Mouse (Mus musculus) megakaryocyte progenitor cell, adult 5-6 weeks (primary cell): ENCODE measurements around the gene Apoa1. TPM values are rescaled to one million over a fixed set of nuclear protein-coding genes. Genes with fewer than 3 reads are reported as not detected.
A peak's percentile ranks its signal among the peaks of the same experiment; 100 is the strongest.

Source experiments
- ATAC-seq: replicated peaks from 2 replicates; pipeline ENCODE4 v1.8.0; 2016; ENCODE audit warnings: mild to moderate bottlenecking, moderate TSS enrichment, inconsistent platforms; ENCODE audit not compliant: poor library complexity
- total RNA-seq, 2 experiments: library from RNA; stranded (forward) in 1 of 2; stranded (reverse) in 1 of 2; fragments of 157-497, 149-512 nt in 1 of 2; fragments of 200-1000 nt in 1 of 2; gene quantifications; 2 replicates each; pipeline versions ENCODE4 v1.2.3 to v1.2.4; 2015 to 2017

The Apoa1 gene
- total RNA-seq (2015) (not detected in 2 replicates), total RNA-seq (2017) (not detected in 2 replicates)

DNA sequence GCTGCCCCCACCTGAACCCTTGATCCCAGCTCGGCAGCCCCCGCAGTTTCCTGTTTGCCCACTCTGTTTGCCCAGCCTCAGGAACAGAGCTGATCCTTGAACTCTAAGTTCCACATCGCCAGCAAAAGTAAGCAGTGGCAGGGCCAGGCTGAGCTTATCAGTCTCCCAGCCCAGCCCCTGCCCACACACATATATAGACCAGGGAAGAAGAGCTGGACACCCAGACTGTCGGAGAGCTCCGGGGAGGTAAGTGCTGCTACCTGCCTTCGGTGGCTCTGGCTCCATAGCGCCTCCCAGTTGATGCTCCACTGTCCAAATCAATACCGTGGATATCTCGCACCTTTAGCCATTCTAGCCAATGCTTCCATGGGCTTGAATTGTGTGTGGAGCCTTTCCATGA is at the start of gene Apoa1:
Apoa1 (plus strand) TSS at position 90 of the 400 bp plus-strand sequence.
- ATAC-seq, result no peak

DNA sequence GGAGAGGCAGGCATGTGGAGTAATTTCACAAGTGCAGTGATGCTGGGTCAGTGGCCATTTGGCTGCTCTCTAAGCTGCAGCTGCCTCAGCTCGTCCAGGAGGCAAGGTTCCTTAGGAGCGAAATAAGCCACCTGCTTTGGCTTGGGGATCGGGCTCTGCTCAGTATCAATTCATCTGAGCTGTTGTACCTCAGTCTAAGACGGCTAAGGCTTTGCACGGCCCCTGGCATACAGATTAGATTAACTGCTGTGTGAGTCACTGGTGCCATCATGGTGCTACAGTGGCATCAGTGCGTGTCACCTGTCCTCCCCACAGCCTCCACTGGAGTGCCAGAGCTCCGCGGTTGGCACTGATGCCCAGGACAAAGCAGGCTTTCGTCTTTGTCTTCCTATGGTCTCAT is 49.8 kb upstream of the Apoa1 start:
- ATAC-seq, result no peak

DNA sequence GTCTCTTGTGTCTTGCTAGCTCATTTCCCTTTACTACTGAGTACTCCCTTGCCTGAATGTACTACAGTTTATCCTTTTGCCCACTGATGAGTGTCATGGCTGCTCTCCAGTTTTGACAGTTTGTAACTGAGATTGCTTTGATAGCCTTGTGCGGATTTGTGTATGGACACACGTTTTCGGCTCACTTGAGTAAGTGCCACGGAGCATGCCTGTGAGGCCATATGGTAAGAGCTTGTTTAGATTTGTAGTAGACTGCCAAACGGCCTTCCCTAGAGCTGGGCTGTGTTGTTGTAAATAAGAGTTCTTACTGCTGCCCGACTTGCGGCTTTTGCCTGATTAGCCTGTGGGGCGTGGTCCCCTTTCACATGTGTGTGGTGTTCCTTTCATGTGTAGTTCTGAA is 47.1 kb upstream of the Apoa1 start:
- 0 out of 2 replicates have a peak, but pooled peaks have one; percentile 35 for ATAC-seq

DNA sequence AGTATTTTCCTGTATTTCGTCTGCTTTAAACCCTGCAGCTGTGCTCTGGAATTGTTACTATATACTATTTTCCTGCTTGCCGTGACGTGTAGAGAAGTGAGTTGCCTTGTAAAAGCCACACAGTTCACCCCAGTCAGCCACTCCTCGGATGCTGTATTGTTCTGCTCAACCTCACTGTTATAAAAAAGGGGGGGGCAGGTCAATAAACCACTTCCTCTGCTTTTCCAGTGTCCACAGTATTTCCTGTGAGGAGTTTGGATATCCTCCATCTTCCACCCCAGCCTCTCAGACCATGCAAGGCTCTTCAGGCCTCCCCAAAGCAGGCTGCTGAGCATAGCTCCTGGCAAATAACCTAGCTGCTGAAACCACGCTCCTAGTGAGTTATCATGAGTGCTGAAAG is 43.8 kb upstream of the Apoa1 start:
- ATAC-seq, result no peak

DNA sequence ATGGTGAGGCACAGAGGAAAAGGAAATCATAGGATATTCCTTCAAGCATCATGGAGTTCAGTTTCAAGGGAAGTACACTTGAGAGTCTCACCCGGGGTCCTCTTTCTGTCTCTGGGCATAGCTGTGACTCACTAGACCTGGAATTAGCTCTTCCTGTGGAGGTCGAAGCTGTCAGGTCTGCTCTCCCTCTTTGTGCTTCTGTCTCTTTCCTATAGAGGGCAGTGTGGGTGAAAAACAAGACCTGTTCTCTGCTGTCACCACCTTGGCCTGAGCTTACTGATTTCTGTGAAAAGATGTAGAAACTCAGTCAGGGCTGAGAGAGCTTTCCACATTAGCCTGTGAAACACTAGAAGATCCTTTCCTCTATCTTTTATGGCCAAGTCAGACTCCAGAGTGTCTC is 43.2 kb upstream of the Apoa1 start:
- peak; percentile 93 for ATAC-seq

DNA sequence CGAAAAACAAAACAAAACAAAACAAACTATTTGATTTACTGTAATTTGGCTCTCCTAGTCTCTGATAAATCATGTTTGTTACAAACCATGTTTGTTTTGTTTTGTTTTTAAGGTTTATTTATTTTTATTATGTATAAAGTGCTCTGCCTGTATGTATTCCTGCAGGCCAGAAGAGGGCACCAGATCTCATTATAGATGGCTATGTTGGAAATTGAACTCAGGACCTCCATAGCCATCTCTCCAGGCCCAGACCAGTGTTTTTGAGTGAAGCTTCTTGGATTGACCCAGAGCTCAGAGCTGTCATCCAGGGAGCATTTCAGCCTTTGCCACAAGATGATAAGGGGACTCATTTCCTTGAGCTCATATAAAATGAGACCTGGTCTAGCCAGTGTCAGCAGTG is 42.0 kb upstream of the Apoa1 start:
- ATAC-seq, result 0 out of 2 replicates have a peak, but pooled peaks have one; percentile 44

DNA sequence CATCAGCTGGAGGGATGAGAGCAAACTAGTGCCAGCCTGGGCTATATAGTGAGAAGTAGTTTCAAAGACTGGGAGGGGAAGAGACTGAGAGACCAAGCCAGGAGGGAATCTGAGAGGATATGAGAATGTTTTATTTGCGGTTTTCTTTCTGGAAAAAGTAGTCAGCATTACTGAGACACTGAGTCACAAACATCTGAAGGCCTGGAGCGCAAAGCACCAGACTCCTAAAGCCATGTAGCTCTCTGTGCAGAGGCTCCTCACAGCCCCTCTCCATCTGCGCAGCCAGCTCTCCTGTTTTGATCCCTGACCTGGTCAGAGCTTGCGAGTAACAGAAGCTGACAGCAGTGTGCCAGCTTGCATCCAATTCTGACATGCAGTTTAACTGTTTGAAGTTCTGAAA is 40.0 kb upstream of the Apoa1 start:
- ATAC-seq, result no peak

DNA sequence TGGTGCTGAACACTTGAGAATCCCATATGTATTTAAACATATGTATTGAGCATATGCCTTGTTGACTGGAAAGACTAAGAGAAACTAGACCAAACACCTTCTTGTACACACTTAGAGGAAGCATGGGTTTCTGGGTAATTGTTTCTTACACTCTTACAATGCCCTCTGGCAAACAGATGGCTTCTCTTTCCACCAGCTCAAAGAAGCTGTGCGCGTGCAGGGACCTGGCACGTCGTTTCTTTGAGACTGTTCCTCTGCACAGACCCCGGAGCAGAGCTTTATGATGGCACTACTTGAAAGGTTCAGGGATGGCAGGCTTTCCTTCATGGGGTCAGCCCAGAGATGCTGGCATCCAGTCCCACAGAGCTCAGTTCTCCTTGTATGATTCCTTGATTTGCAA is 39.4 kb upstream of the Apoa1 start:
- no peak for ATAC-seq

DNA sequence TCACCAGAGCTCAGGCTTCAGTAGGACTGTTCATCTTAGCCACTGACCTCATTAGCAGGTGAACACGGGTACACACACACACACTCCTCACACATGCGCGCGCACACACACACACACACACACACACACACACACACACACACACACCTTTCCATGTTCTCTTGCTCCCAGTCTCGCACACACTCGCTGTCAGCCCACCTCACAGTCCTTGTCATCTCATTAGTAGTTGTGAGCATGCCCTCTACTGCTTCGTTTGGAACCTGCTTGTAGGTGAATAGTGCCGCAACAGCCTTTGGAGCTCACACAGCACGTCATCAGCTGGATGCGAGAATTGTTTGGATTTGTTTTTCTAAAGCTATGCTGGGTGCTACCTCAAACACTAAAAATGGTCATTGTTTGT is 39.0 kb upstream of the Apoa1 start:
- no peak for ATAC-seq

DNA sequence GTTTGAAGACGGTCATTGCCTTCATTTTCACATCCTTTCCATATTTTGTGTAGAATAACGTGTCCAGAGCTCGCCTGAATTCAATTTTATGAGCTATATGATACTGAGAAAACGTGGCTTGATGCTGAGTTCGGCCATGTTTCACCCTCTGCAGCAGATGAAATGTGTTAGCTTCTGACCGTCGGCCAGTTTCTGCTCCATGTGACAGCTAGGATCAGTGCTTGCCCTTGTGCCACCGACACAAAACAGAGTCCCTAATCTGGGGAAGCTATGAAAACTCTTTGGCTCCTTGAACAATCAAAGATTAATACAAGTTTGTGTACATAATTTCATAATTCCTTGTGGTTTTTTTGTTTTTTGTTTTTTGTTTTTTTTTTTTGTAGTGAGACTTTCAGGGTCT is 37.1 kb upstream of the Apoa1 start:
- no peak for ATAC-seq

DNA sequence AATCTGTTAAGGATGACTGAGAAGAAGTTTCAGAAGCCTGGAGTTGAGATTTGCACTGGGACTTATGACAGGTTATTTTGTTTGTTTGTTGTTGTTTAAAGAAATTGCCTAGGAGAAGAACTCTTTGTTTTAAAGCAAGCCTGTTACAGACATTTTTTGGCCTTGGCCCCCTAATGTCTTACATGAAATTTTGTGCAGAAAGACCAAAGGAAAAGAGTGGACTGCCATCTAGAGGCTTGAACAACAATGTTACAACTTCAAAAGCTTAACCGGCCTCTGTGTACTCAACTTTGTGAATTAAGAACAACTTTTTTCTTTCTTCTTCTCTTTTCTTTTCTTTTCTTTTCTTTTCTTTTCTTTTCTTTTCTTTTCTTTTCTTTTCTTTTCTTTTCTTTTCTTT is 36.7 kb upstream of the Apoa1 start:
- peak; percentile 55; the same call in 1 of the 2 replicates for ATAC-seq

DNA sequence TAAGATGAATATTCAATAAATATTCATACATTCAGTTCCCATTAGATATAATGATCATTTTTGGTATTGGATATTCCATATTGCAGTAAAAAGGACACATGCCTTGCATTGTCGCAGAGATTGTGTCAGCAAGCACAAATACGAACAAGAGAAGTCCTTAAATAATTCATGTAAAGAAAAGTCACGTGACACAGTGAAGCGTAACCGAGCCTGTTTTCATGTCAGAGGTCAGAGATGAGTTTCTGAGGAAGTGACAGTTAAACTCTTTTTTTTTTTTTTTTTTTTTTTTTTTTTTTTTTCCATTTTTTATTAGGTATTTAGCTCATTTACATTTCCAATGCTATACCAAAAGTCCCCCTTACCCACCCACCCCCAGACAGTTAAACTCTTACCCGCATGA is 35.7 kb upstream of the Apoa1 start:
- no peak for ATAC-seq

DNA sequence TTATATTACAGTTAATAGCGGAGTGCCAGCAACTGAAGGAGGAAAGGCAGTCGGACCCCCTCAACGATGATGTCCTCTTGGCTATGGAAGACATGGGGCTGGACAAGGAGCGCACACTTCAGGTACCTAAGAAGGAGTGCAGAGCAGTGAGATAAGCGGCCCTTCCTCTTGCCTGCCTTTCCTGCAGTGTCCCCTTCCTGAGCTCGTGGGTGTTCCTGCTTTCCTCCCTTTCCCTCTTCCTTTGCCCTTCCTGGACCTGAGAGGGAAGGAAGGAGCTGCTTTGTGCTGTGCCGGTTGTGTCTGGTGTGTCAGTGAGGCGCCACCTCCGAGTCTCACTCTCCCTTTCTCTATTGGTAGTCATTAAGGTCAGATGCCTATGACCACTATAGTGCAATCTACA is 33.6 kb upstream of the Apoa1 start:
- no peak for ATAC-seq

DNA sequence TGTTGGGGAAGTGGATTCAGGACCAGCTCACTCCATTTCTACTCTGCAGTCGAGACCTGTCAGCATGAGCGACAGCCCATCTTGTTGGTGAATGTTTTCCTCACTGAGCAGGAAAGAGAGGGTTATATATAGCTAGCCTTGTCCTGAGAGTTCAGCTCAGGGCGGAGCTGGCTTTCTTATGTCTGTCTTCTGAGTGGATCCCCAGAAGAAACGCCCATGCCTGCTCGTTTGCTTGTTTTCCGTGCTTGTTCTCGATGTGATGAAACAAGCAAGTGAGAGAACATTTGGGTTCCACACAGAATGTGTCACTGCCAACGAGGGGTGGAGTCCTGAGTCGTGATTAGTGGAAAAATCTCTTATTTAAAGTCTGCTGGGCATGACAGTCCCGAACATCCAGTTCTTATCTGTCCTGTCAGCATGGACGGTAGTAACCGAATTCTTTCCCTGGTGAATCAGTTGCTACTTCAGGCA is 31.6 kb upstream of the Apoa1 start:
- 0 out of 2 replicates have a peak, but pooled peaks have one; percentile 23 for ATAC-seq

DNA sequence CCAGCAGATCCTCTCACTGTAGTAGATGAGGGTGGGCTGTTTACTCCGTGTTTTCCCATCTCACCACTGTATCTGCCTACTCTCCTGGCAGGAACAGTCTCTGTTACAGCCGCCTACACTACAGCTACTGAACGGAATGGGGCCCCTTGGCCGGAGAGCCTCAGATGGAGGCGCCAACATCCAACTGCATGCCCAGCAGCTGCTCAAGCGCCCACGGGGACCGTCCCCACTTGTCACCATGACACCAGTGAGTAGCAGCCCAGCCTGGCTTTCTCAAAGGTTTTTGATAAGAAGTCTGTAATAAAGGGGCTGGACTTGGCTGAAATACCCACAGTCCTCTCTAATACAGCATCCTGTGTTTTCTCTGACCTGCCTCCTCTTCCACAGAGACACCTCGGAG is 29.9 kb upstream of the Apoa1 start:
- ATAC-seq, result 0 out of 2 replicates have a peak, but pooled peaks have one; percentile 27

DNA sequence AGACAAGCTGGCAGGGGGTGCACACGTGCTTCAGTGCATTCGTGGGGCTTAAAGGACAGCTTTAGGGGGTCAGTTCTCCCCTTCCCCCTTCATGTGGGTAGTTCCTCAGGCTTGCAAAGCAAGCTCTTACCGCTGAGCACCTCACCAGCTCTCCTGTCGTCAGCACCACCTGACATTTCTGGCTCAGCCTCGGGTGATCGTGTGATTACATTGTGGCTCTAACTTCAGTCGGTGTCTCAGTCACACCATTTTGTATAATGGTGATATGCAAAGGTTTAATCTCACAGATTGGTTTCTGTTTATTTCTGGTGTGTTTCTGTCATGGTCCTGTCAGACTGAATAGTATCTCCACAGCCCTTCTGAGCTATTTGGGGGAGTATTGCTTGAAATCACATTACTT is 29.4 kb upstream of the Apoa1 start:
- ATAC-seq, result no peak

DNA sequence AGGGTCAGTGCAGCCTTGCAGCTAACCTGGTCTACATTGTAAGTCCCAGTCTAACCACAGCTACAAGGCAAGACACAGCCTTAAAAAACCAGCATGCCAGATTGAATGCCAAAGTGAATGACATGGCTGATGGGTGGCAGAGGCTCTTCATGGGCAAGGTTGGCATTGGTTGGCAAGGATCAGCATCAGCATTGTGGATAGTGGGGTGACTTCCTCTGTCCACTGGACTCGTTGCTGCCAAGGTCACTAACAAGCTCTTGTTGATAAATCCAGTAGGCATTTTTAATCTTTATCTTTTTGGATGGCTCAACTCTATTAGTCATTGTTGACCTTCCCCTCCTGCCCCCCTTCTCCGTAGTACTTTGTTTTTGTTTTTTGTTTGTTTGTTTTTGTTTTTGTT is 28.8 kb upstream of the Apoa1 start:
- no peak for ATAC-seq

DNA sequence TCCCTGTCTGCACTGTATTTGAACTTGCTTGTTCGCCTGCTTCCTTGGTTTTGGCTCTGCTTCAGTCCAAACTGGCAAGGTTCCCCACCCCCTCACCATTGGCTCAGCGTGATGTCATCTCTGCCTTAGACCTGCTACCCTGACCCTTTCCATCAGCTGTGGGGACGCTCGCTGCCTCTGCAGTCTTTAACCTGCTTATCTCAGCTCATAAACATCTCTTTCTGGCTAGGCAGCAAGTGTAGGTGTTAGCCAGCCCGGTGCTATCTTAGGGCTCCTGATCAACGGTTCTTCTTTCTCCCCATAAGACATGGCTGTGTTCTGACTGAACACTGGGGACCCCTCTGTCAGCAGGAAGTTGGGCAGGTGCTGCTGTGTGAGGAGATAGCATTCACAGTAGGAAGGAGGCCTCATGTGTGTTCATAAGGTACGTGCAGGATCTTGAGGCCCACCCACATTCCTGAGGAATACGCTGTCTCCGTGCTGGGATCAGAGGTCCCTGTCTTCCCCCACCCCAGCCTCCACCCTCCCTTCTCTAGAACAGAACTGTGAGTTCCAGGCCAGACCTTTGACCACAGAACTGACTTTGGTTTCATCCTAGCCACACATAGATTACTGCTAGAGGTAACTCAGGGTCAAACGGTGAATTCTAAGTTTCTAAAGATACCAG is 21.4 kb upstream of the Apoa1 start:
- peak; percentile 70 for ATAC-seq

DNA sequence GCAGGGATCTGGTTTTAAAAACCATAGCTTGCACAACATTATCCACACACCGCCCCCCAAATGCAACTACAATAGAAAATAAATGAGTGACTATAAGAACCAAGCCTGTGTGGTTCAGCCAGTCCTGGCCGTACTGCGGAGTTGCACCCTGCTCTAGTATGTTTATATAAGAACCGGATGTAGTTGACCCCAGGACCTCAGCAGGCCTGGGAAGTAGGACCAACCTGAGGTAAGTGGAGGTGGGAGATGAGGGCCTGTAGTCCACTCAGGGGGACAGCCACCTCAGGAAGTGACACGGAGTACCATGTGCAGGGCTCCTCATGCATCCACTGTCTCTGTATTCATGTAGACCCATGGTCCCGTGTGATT is 20.9 kb upstream of the Apoa1 start:
- ATAC-seq, result no peak

DNA sequence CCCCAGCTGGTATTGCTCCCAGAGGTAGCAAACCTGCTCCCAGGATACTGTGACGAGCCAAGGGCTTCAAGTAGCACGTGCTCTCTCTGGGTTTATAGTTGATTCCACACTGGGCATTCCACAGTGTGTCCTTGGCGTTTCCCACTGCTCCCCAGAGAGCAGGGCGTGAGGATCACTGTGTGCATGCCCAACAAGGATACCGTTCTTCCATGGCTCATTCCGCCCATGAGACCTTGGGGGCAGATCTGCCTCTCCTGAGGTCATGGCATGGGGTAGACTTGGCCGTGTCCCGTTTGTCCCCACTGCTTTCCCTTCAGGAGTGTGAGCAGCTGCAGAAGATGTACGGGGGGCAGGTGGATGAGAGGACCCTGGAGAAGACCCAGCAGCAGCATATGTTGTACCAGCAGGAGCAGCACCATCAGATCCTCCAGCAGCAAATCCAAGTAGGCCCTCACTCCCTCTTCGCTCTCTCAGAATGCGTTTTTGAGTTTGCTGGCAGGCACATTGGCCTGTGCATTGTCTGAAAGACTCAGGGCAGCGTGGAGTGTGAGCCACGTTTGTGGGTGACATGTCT is 19.9 kb upstream of the Apoa1 start:
- ATAC-seq, result no peak

DNA sequence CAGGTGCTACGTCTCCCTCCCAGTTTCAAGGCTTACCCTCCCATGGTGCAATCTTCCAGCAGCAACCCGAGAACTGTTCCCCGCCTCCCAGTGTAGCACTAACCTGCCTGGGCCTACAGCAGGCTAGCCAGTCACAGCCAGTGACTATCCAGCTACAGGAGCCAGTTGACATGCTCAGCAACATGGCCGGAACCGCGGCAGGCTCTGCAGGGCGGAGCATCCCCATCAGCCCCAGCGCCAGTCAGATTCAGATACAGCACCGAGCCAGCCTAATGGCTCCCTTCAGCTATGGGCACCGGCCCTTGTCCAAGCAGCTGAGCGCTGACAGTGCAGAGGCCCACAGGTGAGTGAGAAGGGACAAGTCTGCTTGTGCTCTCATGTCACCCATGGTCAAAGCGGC is 17.9 kb upstream of the Apoa1 start:
- no peak for ATAC-seq

DNA sequence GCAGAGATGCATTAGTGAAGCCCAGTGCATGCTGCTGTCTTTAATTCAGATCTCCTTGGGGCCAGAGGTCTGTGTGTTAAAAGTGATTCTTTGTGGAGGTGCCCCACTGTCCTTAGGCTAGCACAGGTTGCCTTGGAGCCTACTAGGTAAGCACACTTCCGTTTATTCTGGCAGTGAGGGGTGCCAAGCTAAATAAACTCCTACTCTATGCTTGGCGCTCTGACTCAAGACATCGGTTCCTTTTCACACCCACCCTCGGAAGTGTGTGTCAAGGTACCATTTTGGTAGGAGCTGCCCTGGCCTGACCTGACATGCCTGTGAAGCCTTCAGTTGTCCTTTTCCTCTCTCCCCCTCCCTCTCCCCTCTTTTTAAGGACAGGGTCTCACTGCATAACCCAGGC is 14.1 kb upstream of the Apoa1 start:
- ATAC-seq, result no peak

DNA sequence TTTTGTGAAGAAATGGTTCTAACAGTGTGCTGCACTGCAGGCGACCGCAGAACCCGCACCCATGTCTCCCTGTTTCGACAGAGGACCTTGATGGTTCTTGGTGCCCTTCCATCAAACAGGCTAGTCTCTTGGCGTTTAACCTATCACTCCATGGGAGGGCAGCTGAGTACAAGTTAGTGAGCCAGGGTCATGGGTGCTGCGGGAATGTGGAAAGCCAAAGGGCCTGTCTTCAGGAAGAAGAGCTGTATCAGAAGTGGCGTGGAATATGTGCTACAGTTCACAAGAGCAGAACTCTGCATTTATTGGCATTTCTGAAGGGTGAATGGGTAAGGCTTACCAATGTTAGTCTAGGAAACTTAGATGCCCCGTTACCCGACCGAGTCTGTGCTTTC is 13.4 kb upstream of the Apoa1 start:
- no peak for ATAC-seq
